Mouse (Mus musculus): ENCODE measurements around the gene Slx4. TPM values are rescaled to one million over a fixed set of nuclear protein-coding genes. Genes with fewer than 3 reads are reported as not detected.

Gene Slx4
- 22.1 and 24.0 TPM in 2 replicates for polyA plus RNA-seq (2016; fragmentation: Nextera tagmentation; extraction: Ambion mirVana)

DNA sequence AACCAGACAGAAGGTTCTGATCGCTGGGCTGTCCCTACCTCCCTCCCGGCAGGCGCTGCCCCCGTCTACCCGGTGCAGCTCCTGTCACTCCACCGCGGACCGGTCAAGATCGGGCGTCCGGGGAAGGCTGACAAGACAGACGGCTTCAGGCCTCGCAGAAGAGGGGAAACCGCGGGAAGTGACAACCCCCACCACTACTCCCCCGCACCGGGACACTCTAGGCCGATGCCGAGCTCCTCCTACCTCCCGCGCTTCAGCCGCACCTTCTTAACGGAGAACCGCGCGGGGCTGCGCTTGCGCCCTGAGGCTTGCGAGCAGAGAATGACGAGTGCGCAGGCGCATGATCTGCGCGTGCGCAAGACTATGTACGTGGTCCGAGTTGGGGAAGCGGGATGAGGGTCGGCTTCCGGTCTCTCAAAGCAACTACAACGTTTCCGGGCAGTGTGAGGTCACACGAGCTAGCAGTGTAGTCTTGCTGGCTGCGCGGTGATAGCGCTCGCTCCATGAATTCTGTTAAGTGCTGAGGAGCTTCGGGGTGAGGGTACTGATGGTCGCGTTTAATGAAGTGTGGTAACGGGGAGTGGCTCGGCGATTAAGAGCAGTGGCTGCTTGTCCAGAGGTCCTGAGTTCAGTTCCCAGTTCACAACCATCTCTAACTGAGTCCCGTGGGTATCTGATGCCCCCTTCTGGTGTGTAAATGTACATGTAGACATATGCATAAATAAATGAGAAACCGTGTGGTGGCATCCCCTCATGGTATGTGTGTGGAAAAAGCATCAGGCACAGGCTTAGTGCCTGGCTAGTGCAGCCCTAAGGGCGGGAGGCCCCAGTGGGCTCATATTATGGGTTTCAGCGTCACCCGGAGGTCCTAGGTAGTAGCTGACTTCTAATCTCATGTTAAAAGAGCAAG is at the start of gene Slx4:
Slx4 (minus strand) TSS at position 282 of the 910 bp plus-strand sequence.
- peaks cover 4% of the 10 kb centered on the region; the same call in 1 of the 2 replicates for H3K9me3 ChIP-seq
- DNase-seq (ENCODE audit: extremely low spot score, low spot score), result peak; percentile 95
- under 1% methylated on average over 58 of the region's 58 CpGs for WGBS
- H3K27me3 ChIP-seq (ENCODE audit: poor library complexity, severe bottlenecking), result no peaks in the 10 kb centered on the region
- peaks cover 27% of the 10 kb centered on the region for H3K36me3 ChIP-seq (replicated peaks)
- peak within 1 kb of the TSS; percentile 90 for H3K4me3 ChIP-seq
- peak within 1 kb of the TSS; percentile 90 for H3K27ac ChIP-seq
- H3K4me1 ChIP-seq, result peaks cover 21% of the 10 kb centered on the region

DNA sequence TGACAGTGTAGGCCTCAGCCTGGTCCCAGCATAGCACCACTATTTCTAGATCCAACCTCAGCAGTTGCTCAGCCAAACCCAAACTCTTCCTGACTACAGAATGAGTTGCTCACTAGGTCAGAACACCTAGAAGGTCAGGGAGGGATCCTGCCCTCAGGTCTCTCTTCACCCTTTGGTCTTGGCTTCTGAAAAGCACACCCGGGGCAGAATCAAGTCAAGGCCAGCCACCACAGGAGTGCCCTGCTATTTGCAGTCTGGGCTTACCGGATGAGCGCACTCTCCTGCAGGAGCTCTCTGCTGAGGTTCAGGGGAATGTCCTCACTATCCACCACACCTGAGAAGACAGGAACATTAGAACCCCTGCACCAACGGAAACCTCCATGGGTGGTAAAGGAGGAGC is 49.0 kb upstream of the Slx4 start:
- H3K27ac ChIP-seq, result no peak overlapping the region
- 94% methylated on average over 4 of the region's 4 CpGs for WGBS
- no peaks in the 10 kb centered on the region for H3K9me3 ChIP-seq
- no peaks in the 10 kb centered on the region for H3K27me3 ChIP-seq (ENCODE audit: poor library complexity, severe bottlenecking)
- no peak overlapping the region for H3K4me3 ChIP-seq
- DNase-seq (ENCODE audit: extremely low spot score, low spot score), result no peak
- H3K36me3 ChIP-seq (replicated peaks), result peaks cover 94% of the 10 kb centered on the region
- H3K4me1 ChIP-seq, result no peaks in the 10 kb centered on the region

DNA sequence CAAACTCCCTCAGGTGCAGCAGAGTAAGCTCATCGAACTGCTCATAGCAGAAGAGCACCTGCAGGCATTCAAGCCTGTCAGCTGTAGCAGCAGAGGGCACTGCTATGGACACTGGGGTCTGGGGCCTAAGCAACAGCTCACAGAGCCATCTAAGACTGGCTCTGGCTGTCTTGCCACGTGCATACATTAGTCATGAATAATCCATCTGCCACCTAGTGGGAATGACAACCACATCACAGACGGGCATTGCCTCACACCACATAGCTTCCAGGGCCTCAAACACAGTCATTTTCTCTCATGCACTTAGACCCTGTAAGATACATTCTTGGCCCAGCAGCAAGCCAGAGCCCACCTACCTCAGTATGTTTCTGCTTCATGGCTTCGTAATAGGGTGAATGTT is 42.0 kb upstream of the Slx4 start:
- no peaks in the 10 kb centered on the region for H3K27me3 ChIP-seq (ENCODE audit: poor library complexity, severe bottlenecking)
- no peak overlapping the region for H3K4me3 ChIP-seq
- H3K36me3 ChIP-seq (replicated peaks), result peaks cover 98% of the 10 kb centered on the region
- no peaks in the 10 kb centered on the region for H3K4me1 ChIP-seq
- H3K27ac ChIP-seq, result no peak overlapping the region
- H3K9me3 ChIP-seq, result no peaks in the 10 kb centered on the region
- 92% methylated on average over 4 of the region's 4 CpGs for WGBS
- DNase-seq (ENCODE audit: extremely low spot score, low spot score), result no peak

DNA sequence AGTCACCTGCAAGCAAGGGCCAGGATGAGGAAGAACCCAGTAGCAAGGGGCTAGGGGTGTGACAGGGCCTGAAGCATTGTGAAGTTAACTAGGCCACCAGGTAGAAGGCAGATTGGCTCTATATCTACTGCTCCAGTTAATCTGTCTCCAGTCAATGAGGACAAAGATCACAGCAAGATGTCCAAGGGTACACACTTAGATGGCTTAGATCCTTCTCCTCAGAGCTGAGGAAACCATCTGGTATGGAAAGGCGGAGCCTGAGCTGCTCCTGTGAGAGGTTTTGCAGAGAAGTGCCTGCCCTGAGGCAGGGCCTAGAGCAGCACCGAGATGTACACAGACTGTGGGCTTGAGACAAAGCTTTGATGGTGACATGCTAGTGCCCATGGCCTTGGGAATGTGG is 40.5 kb upstream of the Slx4 start:
- no peaks in the 10 kb centered on the region for H3K9me3 ChIP-seq
- WGBS, result 92% methylated on average over 2 of the region's 2 CpGs
- H3K36me3 ChIP-seq (replicated peaks), result peaks cover 98% of the 10 kb centered on the region
- no peak for DNase-seq (ENCODE audit: extremely low spot score, low spot score)
- no peaks in the 10 kb centered on the region for H3K4me1 ChIP-seq
- H3K27me3 ChIP-seq (ENCODE audit: poor library complexity, severe bottlenecking), result no peaks in the 10 kb centered on the region
- H3K4me3 ChIP-seq, result no peak overlapping the region
- H3K27ac ChIP-seq, result no peak overlapping the region

DNA sequence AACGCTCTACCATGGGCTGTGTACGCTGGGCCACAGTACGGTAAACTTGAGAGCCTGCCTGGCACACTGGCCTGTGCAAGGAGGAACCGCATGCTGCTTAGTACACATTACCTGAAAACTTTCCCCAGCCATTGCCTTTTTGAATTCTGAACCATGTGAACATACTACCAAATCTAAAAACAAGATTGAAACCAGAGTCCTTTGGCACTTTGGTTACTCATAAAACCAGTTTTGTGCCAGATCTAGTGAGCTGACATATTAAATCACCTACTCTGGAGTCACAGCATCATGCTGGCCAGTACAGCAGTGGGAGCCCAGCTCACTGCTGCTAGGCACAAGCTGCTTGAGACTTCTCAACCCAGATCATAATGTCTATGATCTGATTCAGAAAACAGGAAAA is 38.1 kb upstream of the Slx4 start:
- H3K27me3 ChIP-seq (ENCODE audit: poor library complexity, severe bottlenecking), result no peaks in the 10 kb centered on the region
- no peak overlapping the region for H3K4me3 ChIP-seq
- peaks cover 98% of the 10 kb centered on the region for H3K36me3 ChIP-seq (replicated peaks)
- H3K9me3 ChIP-seq, result no peaks in the 10 kb centered on the region
- no peak overlapping the region for H3K27ac ChIP-seq
- WGBS, result 94% methylated on average over 4 of the region's 4 CpGs
- no peaks in the 10 kb centered on the region for H3K4me1 ChIP-seq
- DNase-seq (ENCODE audit: extremely low spot score, low spot score), result no peak

DNA sequence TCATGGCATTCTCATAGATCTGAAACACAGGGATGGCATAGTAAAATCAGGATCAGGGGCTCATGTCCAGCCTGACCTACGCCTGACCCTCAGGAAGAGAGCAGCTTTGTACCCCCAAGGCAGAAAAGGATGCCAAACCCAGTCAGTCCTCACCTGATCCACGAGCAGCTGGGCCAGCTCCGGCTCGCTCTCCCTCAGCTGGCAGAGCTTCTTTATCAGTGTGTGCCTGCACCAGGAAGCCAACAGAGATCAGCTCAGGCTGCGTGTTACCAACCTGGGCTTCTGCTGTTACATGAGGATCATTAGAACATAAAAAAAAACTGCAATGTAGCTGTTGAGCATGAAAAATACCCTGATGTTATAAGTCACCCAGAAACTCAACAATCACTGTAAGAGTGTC is 36.6 kb upstream of the Slx4 start:
- Histone ChIP-seq H3K9me3 (no peaks in the 10 kb centered on the region), H3K27me3 (ENCODE audit: poor library complexity, severe bottlenecking) (no peaks in the 10 kb centered on the region), H3K4me1 (no peaks in the 10 kb centered on the region), H3K27ac (no peak overlapping the region), H3K4me3 (no peak overlapping the region), H3K36me3 (replicated peaks) (peaks cover 89% of the 10 kb centered on the region)
- WGBS, result 92% methylated on average over 5 of the region's 5 CpGs
- no peak for DNase-seq (ENCODE audit: extremely low spot score, low spot score)

DNA sequence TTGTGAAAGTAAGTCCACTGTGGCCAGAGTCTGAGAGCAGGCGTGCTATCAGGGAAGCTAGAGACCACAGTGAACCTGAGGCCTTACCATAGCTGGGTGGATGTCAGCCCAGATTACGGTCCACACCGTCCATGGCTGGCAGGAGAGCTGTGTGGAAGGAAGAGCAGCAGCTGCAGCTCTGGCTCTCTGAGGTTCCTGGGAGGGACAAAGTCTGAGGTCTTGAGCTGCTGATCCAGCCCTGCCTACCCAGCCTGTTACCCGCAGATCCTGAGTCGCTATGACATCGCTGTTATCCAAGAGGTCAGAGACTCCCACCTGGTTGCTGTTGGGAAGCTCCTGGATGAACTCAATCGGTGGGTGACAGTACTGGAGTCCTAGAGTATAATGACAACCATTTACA is 34.1 kb upstream of the Slx4 start:
- Histone ChIP-seq H3K9me3 (no peaks in the 10 kb centered on the region), H3K27ac (no peak overlapping the region), H3K4me1 (no peaks in the 10 kb centered on the region), H3K4me3 (no peak overlapping the region), H3K36me3 (replicated peaks) (peaks cover 69% of the 10 kb centered on the region), H3K27me3 (ENCODE audit: poor library complexity, severe bottlenecking) (no peaks in the 10 kb centered on the region)
- DNase-seq (ENCODE audit: extremely low spot score, low spot score), result no peak
- WGBS, result 93% methylated on average over 7 of the region's 7 CpGs

DNA sequence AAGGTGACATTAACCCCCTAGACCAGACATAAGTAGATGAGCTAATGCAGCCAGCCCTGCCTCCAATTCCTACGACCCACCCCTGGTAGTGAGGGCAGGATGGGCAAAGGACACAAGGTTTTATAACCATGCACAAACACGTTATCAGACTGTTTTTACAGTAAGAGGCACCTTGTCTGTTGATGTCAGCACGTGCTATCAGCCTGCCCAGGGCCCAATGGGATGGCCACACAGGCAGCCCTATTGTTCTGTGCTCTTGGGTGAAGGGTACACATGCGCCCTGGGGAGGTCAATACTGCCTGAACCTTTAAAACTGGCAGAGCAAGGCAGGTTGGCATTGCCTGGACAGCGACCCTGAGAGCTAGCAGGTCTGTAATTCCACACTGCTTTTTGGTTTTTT is 33.2 kb upstream of the Slx4 start, which contains the start of gene Dnase1:
Dnase1 (plus strand) TSS at position 136 of the 400 bp plus-strand sequence.
- DNase-seq (ENCODE audit: extremely low spot score, low spot score), result no peak
- H3K36me3 ChIP-seq (replicated peaks), result peaks cover 60% of the 10 kb centered on the region
- no peaks in the 10 kb centered on the region for H3K27me3 ChIP-seq (ENCODE audit: poor library complexity, severe bottlenecking)
- no peaks in the 10 kb centered on the region for H3K9me3 ChIP-seq
- WGBS, result 91% methylated on average over 5 of the region's 5 CpGs
- H3K4me1 ChIP-seq, result no peaks in the 10 kb centered on the region
- H3K4me3 ChIP-seq, result no peak within 1 kb of the TSS
- no peak within 1 kb of the TSS for H3K27ac ChIP-seq

DNA sequence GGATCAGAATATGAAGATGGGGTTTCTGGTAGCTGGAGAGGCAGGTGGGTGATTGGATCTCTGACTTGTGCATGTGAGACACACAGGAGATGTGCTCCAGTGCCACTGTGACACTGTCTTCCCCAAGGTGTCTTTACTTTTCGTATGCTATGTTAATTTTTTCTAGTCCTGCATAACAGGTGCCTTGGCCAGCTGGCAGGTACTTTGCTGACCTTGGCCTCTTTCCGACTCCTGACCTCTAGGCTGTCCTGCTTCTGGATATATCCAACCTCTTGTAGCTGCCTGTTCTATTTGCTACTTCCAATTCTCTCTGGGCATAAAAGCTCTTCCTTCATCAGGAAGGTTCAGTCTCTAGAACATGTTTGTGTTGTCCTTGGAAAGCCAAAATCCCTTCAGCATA is 32.0 kb upstream of the Slx4 start:
- 93% methylated on average over 2 of the region's 2 CpGs for WGBS
- no peaks in the 10 kb centered on the region for H3K9me3 ChIP-seq
- H3K27me3 ChIP-seq (ENCODE audit: poor library complexity, severe bottlenecking), result no peaks in the 10 kb centered on the region
- H3K27ac ChIP-seq, result no peak overlapping the region
- no peak for DNase-seq (ENCODE audit: extremely low spot score, low spot score)
- H3K4me1 ChIP-seq, result 0 out of 2 replicates have a peak, but pooled peaks cover 3% of the 10 kb centered on the region
- H3K36me3 ChIP-seq (replicated peaks), result peaks cover 48% of the 10 kb centered on the region
- no peak overlapping the region for H3K4me3 ChIP-seq

DNA sequence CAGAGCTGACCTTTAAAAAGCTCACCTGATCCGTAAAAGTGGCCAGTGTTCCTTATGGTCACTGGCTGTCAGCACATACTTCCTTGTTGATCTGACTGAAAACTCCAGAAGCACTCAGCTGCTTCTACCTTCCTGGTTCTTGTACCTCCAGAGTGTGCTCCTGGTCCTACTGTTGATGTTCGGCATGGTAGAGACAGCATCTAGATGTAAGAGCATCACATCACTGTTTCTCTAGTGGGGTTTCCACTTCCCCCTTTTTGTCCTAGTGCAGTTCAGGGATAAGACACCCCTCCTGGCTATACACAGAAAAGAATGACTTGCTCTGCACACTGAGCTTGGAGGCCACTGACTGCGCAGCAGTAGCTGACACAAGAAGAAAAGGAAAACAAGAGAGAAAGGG is 30.9 kb upstream of the Slx4 start:
- WGBS, result 89% methylated on average over 3 of the region's 3 CpGs
- Histone ChIP-seq H3K4me1 (0 out of 2 replicates have a peak, but pooled peaks cover 3% of the 10 kb centered on the region), H3K4me3 (no peak overlapping the region), H3K9me3 (no peaks in the 10 kb centered on the region), H3K27me3 (ENCODE audit: poor library complexity, severe bottlenecking) (no peaks in the 10 kb centered on the region), H3K36me3 (replicated peaks) (peaks cover 37% of the 10 kb centered on the region), H3K27ac (no peak overlapping the region)
- no peak for DNase-seq (ENCODE audit: extremely low spot score, low spot score)

DNA sequence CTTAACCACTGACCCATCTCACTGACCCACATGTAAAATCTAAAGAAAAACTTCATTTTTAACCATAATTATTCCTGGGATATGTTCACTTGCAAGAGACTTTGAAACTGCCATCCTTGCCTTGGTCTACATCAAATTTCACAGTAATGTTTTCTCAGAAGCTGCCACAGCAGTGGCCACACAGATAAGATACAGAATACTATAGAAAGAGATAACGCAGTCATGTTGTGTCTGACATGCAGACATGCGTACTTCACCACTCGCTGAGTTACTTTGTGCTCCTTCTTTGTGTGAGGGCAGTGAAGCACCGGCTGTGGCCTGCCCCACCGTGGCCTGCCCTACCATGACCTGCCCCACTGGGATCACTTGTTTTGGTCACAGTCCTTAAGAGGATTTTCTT is 30.4 kb upstream of the Slx4 start:
- 68% methylated on average over 5 of the region's 5 CpGs for WGBS
- DNase-seq (ENCODE audit: extremely low spot score, low spot score), result no peak
- H3K27ac ChIP-seq, result no peak overlapping the region

DNA sequence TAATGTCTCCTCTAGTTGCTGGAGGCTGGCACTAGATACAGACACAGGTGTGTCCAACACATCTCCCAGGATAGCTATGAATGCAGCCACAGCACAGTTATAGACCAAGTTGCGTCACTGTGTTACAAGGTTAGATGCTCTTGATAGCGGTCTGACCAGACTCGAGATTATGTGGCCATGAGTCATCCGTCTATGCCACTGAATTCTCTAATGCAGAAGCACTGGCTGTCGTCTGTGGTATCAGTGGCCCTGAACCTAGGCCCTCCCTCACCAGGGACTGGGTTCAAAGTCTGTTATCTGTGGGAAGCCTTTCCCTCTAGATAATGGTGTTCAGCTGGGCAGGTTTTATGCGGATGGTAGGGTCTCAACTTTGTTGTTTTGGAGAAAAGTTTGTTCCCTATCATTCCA is 28.8 kb upstream of the Slx4 start:
- 95% methylated on average over 6 of the region's 6 CpGs for WGBS

More for the DNA sequence above, 30.4 kb upstream of the Slx4 start:
- Histone ChIP-seq H3K36me3 (replicated peaks) (peaks cover 32% of the 10 kb centered on the region), H3K9me3 (no peaks in the 10 kb centered on the region), H3K4me1 (0 out of 2 replicates have a peak, but pooled peaks cover 3% of the 10 kb centered on the region), H3K4me3 (no peak overlapping the region), H3K27me3 (ENCODE audit: poor library complexity, severe bottlenecking) (no peaks in the 10 kb centered on the region)

More for the DNA sequence above, 28.8 kb upstream of the Slx4 start:
- H3K27ac ChIP-seq, result no peak overlapping the region
- no peak overlapping the region for H3K4me3 ChIP-seq
- no peak for DNase-seq (ENCODE audit: extremely low spot score, low spot score)
- no peaks in the 10 kb centered on the region for H3K27me3 ChIP-seq (ENCODE audit: poor library complexity, severe bottlenecking)
- H3K4me1 ChIP-seq, result 0 out of 2 replicates have a peak, but pooled peaks cover 3% of the 10 kb centered on the region
- peaks cover 15% of the 10 kb centered on the region for H3K36me3 ChIP-seq (replicated peaks)
- peaks cover 3% of the 10 kb centered on the region; the same call in 1 of the 2 replicates for H3K9me3 ChIP-seq
